Mouse (Mus musculus) R1 (cell line): Measurements from ENCODE around the gene Gm6370.
A peak's percentile ranks its signal among the peaks of the same experiment; 100 is the strongest.
"Not testable (repeated sequence)": the region's sequence is repeated elsewhere in the genome, so short reads cannot be mapped to it uniquely, and the experiment has no call there.

Experiments used
- DNase-seq: peaks from one replicate; pipeline ENCODE4 v3.0.0-alpha.2; 2018; ENCODE audit warnings: low read depth, low spot score

Gene Gm6370

GRCm38 (mm10) chr5:146491063-146491462 is at the start of gene Gm6370:
TSS of gene Gm6370 (plus strand) at chr5:146491363.
- not testable (repeated sequence) for DNase-seq

- DNase-seq: peak; percentile 69
Observed at GRCm38 (mm10) chr5:146442767-146443166, 48.4 kb upstream of the Gm6370 start.

- no peak for DNase-seq
Observed at GRCm38 (mm10) chr5:146446633-146447032, 44.5 kb upstream of the Gm6370 start.

GRCm38 (mm10) chr5:146451592-146452254 is 39.4 kb upstream of the Gm6370 start:
- no peak for DNase-seq

- no peak for DNase-seq
Observed at GRCm38 (mm10) chr5:146453556-146453955, 37.6 kb upstream of the Gm6370 start.

GRCm38 (mm10) chr5:146461612-146462011 is 29.6 kb upstream of the Gm6370 start:
- no peak for DNase-seq

- no peak for DNase-seq
Observed at GRCm38 (mm10) chr5:146466663-146467062, 24.5 kb upstream of the Gm6370 start.

- no peak for DNase-seq
Observed at GRCm38 (mm10) chr5:146468311-146468710, 22.9 kb upstream of the Gm6370 start.

- DNase-seq: no peak
Observed at GRCm38 (mm10) chr5:146470821-146471220, 20.3 kb upstream of the Gm6370 start.

- DNase-seq: no peak
Observed at GRCm38 (mm10) chr5:146471311-146471710, 19.9 kb upstream of the Gm6370 start.

GRCm38 (mm10) chr5:146471821-146472220 is 19.3 kb upstream of the Gm6370 start:
- DNase-seq: no peak

- not testable (repeated sequence) for DNase-seq
Observed at GRCm38 (mm10) chr5:146479564-146479963, 11.6 kb upstream of the Gm6370 start.

- not testable (repeated sequence) for DNase-seq
Observed at GRCm38 (mm10) chr5:146481665-146482064, 9.5 kb upstream of the Gm6370 start, which contains the start of gene Gm6408. TSS of gene Gm6408 (plus strand) at chr5:146481965.

- DNase-seq: not testable (repeated sequence)
Observed at GRCm38 (mm10) chr5:146488959-146489358, 2.2 kb upstream of the Gm6370 start.

- not testable (repeated sequence) for DNase-seq
Observed at GRCm38 (mm10) chr5:146502099-146502498, 10.9 kb downstream of the Gm6370 start, which contains the start of gene 4930449I24Rik. TSS of gene 4930449I24Rik (plus strand) at chr5:146502399.

- DNase-seq: not testable (repeated sequence)
Observed at GRCm38 (mm10) chr5:146513823-146514222, 22.7 kb downstream of the Gm6370 start, which contains the start of gene Gm3402. TSS of gene Gm3402 (plus strand) at chr5:146514123.

GRCm38 (mm10) chr5:146525501-146525900 is 34.3 kb downstream of the Gm6370 start, which contains the start of gene Gm3404:
TSS of gene Gm3404 (plus strand) at chr5:146525801.
- DNase-seq: not testable (repeated sequence)

- DNase-seq: not testable (repeated sequence)
Observed at GRCm38 (mm10) chr5:146537347-146537746, 46.2 kb downstream of the Gm6370 start, which contains the start of gene Gm3409. TSS of gene Gm3409 (plus strand) at chr5:146537647.
